Mouse (Mus musculus) ES-E14 (cell line): ENCODE results near the gene Mlxip.

Experiments
- HCFC1 ChIP-seq: IDR thresholded peaks from 2 replicates; pipeline ENCODE4 v1.6.1; 2012; ENCODE audit warnings: low read length, inconsistent platforms, borderline replicate concordance; ENCODE audit not compliant: insufficient read depth
- MAFK ChIP-seq: IDR thresholded peaks from 2 replicates; pipeline ENCODE4 v1.6.1; 2014; ENCODE audit warnings: mild to moderate bottlenecking, low read depth, low read length, inconsistent platforms; ENCODE audit not compliant: insufficient read depth
- ZC3H11A ChIP-seq: IDR thresholded peaks from 2 replicates; pipeline ENCODE4 v1.6.1; 2012; ENCODE audit warnings: low read depth, mild to moderate bottlenecking, inconsistent platforms, low read length, borderline replicate concordance
- ZNF384 ChIP-seq: IDR thresholded peaks from 2 replicates; pipeline ENCODE4 v1.6.1; 2012; ENCODE audit warnings: low read depth, low read length, inconsistent platforms

GRCm38 (mm10) chr5:123442283-123442682, 47.7 kb downstream of the Mlxip start:
- TF ChIP-seq HCFC1 (no peak), MAFK (no peak), ZC3H11A (no peak), ZNF384 (no peak)
